Mouse (Mus musculus) c-Kit-negative CD71-positive TER-119-positive erythroid progenitor cells, embryonic 14.5 days (primary cell): ENCODE data around the gene 4930507D05Rik.
"Not testable (repeated sequence)": the region's sequence is repeated elsewhere in the genome, so short reads cannot be mapped to it uniquely, and the experiment has no call there.

Source experiments
- DNase-seq: peaks from one replicate; pipeline ENCODE4 v3.0.0-alpha.2; 2013; ENCODE audit warnings: low read depth, low spot score

The 4930507D05Rik gene

DNA sequence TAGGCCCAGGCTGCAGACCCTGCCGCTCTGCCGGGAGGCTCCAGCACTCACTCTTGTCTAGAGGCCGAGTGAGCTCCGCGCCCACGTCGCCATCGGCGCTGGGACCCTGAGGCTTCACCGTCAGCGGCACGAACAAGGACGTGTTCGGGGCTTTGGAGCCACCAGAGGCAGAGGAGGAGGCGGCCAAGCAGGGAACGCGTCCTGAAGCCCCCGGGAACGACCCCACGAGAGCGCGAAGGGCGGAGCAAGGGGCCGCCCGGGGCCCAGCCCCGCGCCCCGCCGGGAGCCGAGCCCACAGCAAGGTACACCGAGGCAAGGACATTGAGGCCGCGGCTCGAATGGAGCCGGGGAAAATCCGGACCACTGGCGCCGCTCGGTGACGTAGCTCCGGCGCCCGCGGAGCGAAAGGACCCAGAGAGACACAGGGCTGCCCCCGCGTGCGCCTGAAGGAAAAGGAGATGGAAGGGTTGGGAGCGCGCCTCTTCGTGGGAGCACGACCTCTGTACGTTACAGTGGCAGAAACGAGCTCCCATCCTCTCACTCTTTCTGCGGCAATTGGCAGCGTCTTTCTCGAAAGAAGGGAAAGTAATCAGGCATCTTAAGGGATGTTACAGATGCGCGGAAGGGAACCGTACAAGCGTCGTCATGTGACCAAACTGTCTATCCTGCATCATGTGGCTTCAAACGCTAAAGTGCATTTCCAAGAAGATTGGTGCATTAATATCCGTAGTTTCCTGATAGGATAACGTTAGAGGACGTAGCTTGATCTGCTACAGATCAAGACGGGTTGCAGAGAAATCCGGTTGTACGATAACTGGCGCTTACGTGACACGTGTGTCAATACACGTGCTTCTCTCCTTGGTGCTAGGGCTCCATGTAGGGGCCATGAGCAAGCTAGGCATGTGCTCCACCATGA lies at the start of gene 4930507D05Rik, which contains the start of gene Supv3l1:
Gene 4930507D05Rik (plus strand): TSS at position 126 of the 916 bp plus-strand sequence.
Gene Supv3l1 (minus strand): TSS at position 375 of the 916 bp plus-strand sequence.
- DNase-seq = peak; percentile 82

GRCm38 (mm10) chr10:62401641-62402111 lies 47.6 kb upstream of the 4930507D05Rik start:
- DNase-seq = no peak

DNA sequence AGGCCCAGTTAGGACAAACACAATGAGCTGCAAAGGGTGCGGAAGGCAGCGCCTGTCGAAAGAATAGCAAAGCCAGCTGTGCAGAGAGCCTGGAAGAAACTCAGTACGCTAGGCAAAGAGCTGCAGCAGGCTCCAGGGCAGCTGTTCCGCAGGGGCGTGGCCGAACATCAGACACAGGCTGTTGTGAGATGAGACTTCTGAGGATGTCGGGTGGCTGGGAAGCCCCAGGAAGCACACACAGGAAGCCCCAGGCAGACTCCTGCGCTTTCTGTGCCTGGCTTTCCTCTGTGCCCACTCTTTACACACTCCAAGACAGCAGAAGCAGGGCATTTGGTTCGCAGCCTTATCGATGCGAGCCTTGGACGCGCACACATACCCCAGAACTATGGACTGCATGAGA lies 44.4 kb upstream of the 4930507D05Rik start:
- DNase-seq = no peak

GRCm38 (mm10) chr10:62410943-62411342 lies 38.3 kb upstream of the 4930507D05Rik start:
- DNase-seq = peak; percentile 16

- no peak for DNase-seq
Measured at GRCm38 (mm10) chr10:62411431-62412410, 37.6 kb upstream of the 4930507D05Rik start.

- no peak for DNase-seq
Measured at GRCm38 (mm10) chr10:62412906-62413605, 36.2 kb upstream of the 4930507D05Rik start.

DNA sequence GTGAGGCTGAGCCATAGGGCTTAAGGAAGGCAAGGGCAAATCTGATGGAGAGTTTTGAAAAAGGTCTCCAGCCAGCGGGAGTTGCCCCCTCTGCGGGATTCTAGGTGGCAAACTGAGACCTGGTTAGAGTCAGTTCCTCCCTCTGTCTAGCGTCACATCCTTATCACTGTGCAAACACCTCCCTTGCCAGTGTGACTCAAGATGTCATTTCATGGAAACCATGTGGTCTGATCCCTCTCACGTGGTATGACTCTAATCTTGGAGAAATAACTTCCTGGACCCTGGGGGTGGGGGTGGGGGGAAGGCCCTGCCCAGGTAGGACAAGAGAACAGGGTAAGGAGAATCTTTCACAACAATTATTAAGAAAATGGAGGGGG lies 35.7 kb upstream of the 4930507D05Rik start:
- no peak for DNase-seq

DNA sequence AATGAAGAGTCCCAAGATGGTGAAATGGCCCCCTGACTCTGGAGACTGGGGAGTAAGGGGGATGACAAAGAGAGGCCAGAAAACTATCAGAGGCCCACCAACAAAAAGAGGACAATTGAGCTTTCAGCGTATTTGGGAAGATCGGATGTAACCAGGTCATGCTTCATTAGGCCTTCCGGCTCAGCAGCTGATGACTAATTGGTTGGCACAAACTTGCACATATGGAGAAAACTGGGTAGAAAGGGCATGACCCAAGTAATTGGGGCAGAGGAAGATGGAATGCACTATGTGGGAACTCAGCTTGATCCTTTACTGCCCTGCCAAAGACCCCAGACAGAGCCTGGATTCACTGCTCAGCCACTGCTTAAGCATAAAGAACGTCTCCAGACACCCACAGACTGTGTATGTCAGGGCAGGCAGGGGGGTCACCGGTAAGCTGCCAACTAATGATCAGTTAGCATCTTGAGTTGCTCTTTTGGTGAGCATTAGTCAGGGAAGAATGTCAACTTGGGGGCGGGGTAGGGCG lies 30.4 kb upstream of the 4930507D05Rik start:
- no peak for DNase-seq

DNA sequence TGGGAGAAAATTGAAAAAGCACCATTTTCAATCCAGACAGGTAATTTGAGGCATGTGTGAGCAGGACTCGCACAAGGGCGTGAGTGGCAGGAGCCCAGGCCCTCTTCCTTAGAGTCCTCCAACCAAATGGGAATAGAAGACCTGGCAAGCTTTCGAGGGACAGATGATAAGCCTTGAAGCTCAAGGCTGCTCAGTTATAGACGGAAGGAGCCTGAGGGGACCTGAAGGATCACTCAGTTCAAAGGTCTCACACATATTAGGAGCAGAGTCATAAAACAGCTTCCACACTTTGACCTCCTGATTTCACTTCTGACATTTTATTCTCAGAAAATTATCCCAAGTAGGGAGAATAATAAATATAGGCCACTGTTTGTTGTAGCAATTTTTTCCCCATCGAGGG lies 29.9 kb upstream of the 4930507D05Rik start:
- DNase-seq = no peak

DNA sequence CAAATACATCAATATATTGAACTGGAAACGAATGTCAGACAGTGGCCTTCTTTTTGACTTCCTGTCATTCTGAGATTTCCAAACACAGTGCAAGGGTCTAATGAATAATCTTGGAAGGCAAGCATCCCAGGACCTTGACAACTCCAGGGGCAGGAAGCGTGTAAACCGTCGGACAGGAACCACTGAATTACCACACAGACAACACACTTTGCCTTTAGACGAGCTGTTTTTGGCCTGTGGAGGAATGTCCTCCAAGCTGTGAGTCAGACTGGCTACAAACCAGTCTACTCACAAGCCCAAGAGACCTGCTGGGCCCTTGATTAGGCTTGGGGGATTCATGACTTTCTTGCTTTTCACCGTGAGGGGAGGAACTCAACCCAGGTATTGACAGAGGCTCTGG lies 28.9 kb upstream of the 4930507D05Rik start:
- no peak for DNase-seq

- no peak for DNase-seq
Measured at GRCm38 (mm10) chr10:62421127-62421526, 28.2 kb upstream of the 4930507D05Rik start.

- no peak for DNase-seq
Measured at GRCm38 (mm10) chr10:62422255-62422654, 27.0 kb upstream of the 4930507D05Rik start, which contains the start of gene Hkdc1. TSS of gene Hkdc1 (minus strand) at chr10:62422491.

DNA sequence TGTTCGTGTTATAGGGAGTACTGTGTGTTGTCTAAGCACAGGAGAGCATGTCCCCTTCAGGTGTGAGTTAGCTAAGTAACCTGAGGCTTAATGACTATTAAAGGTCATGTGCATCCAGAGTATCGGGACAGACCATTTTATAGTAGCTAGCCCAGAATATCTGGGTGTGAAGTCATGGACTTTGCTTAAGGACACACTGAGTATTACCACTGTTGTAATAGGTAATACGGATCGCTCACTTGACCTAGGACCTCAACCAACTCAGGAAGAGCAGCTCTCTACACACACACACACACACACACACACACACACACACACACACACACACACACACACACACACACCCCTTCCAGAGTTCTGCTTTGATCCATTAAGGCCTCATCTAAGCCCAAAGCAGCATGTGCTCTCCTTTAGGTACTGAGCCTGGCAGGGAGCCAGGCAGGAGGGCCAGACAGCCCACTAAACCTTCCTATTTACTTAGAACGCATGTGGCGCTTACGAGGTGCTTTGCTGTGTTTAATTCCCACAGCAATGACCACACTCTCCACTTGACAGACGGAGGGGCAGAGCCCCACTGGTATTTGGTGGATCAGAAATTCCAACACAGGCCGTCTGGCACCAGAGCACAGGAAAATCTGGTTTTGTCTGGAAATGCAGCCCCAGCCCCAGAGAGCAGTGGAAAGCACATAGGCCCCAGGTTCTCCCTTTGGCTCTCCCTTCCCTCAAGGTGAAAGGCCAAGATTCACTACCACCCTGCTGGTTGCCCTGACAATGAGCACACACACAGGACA lies 24.0 kb upstream of the 4930507D05Rik start:
- no peak for DNase-seq

DNA sequence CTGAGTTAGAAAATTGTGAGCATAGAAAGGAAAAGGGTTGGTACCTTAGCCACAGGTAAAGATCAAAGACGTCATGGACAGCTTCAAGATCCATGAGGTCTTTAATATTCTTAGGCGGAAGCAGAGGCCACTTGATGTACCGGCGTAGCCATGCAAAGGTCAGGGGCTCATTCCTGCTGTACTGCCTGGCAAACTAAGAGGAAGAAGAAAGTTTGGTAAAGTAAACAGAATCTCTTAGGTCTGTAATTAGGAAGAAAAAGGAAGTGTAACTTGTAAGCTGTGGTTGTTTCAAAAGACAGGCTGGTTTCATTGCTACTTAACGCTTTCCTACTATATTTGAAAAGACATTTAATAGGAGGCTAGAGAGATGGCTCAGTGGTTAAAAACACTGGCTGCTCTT lies 18.9 kb upstream of the 4930507D05Rik start:
- DNase-seq = no peak

- DNase-seq = no peak
Measured at GRCm38 (mm10) chr10:62450280-62450640, 971 bp downstream of the 4930507D05Rik start.

GRCm38 (mm10) chr10:62452001-62452400 lies 2.7 kb downstream of the 4930507D05Rik start:
- not testable (repeated sequence) for DNase-seq

GRCm38 (mm10) chr10:62461321-62461720 lies 12.0 kb downstream of the 4930507D05Rik start:
- DNase-seq = no peak

DNA sequence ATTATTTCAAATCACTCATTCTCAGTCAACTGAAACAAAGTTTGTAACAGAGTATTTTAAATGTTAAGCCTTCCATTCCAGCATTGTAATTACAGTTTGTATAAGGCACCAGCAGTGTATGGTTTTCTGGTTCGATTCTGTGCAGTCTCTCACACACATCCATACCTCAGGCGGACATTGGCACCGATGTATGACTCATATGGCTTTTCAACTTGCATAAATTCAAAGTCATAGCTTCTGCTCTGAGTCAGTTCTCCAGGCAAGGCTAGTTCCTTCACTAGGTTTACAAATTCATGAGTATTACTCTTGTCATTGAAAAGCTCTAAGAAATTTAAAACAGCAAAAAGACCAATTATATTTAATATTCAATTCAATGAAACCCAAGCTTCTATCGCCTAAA lies 20.4 kb downstream of the 4930507D05Rik start:
- DNase-seq = no peak

DNA sequence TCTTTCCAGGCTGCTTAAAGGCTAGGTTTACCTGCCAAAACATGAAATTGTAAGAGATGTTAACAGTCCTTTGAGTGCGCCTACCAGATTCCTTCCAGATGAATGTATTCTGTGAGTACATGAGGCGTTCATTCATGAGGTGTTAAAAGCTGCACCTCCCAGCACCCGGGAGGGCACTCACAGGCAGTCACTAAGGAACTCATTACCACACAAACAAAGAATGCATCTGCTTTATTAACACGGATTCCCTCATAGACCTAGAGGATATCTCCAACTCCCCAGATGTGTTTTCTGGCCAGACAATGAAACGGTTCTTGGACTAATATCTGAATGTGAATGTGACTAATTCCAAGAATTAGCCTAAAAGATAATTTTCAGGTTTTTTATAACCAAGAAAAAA lies 21.8 kb downstream of the 4930507D05Rik start:
- no peak for DNase-seq

DNA sequence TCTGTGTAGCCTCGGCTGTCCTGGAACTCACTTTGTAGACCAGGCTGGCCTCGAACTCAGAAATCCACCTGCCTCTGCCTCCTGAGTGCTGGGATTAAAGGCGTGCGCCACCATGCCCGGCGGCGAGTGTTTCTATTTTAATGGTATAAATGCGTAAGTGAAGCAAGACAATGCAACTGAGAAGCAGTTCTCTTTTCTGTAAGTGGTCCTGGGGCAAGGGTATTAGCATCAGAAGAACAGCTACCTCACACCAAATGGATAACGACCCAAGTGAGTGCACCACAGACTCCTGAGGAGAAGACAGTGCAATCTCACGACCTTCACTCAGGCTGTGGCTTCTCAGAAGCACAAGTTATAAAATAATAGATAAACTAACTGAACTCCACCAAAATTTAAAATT lies 25.7 kb downstream of the 4930507D05Rik start:
- DNase-seq = no peak
